Mouse (Mus musculus): ENCODE measurements at regions not wholly inside any gene's neighbourhood (a gene's known extent, or its start where the extent isn't known, plus 50 kb on each side); places are given as distances from the start of the nearest gene placed in this dataset.
"Not testable (repeated sequence)": the region's sequence is repeated elsewhere in the genome, so short reads cannot be mapped to it uniquely, and the experiment has no call there.

- H3K27me3 ChIP-seq (replicated peaks); H3K4me3 ChIP-seq (replicated peaks); H3K9ac ChIP-seq; H3K36me3 ChIP-seq; H3K4me2 ChIP-seq (replicated peaks); H3K9me3 ChIP-seq; ATAC-seq; H3K27ac ChIP-seq; H3K4me1 ChIP-seq (replicated peaks): not testable (repeated sequence)
- 93% methylated on average over 16 of the region's 16 CpGs for WGBS
These were observed 55.0 kb upstream of the Zfp990 start for GRCm38 (mm10) chr4:145455573-145455972.

DNA sequence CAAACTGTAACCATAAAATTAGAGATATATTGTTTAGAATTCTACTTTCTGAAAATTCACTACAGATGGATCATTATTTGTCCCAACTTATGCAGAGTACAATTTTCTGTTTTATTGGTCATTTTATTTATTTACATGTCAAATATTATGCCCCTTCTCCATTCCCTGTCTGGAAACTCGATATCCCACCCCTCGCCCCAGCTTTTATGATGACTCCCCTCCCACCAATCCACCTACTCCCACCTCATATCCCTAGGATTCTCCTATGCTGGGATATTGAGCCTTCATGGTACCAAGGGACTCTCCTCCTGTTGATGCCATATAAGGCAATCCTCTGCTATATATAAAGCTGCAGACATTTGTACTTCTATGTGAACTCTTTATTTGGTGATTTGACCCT, 62.0 kb upstream of the Zfp990 start:
- no peak for ATAC-seq
- Histone ChIP-seq H3K36me3 (no peaks in the 10 kb centered on the region), H3K4me1 (replicated peaks) (no peaks in the 10 kb centered on the region), H3K9me3 (0 out of 2 replicates have a peak, but pooled peaks cover 4% of the 10 kb centered on the region), H3K27me3 (replicated peaks) (no peaks in the 10 kb centered on the region), H3K4me3 (replicated peaks) (no peak overlapping the region), H3K4me2 (replicated peaks) (no peak overlapping the region), H3K9ac (no peak overlapping the region), H3K27ac (no peak overlapping the region)
- WGBS: 77% methylated on average over 2 of the region's 2 CpGs

GRCm38 (mm10) chr4:145436718-145437117, 73.8 kb upstream of the Zfp990 start:
- not testable (repeated sequence) for H3K4me2 ChIP-seq (replicated peaks); H3K4me1 ChIP-seq (replicated peaks); H3K9me3 ChIP-seq; H3K27ac ChIP-seq; H3K36me3 ChIP-seq; H3K4me3 ChIP-seq (replicated peaks); H3K9ac ChIP-seq; H3K27me3 ChIP-seq (replicated peaks); ATAC-seq
- WGBS: 80% methylated on average over 1 of the region's 1 CpGs

- Histone ChIP-seq H3K9ac (no peak overlapping the region), H3K4me2 (replicated peaks) (no peak overlapping the region), H3K36me3 (no peaks in the 10 kb centered on the region), H3K27me3 (replicated peaks) (no peaks in the 10 kb centered on the region), H3K9me3 (peaks cover 3% of the 10 kb centered on the region; the same call in 1 of the 2 replicates), H3K4me1 (replicated peaks) (no peaks in the 10 kb centered on the region), H3K4me3 (replicated peaks) (no peak overlapping the region), H3K27ac (no peak overlapping the region)
- 84% methylated on average over 1 of the region's 1 CpGs for WGBS
- no peak for ATAC-seq
These were observed 76.0 kb upstream of the Zfp990 start for GRCm38 (mm10) chr4:145434519-145434918.

GRCm38 (mm10) chr4:145434071-145434470, 76.5 kb upstream of the Zfp990 start:
- H3K36me3 ChIP-seq: no peaks in the 10 kb centered on the region
- H3K9me3 ChIP-seq: peaks cover 3% of the 10 kb centered on the region; the same call in 1 of the 2 replicates
- WGBS: 67% methylated on average over 6 of the region's 6 CpGs
- no peaks in the 10 kb centered on the region for H3K27me3 ChIP-seq (replicated peaks)
- no peak overlapping the region for H3K4me3 ChIP-seq (replicated peaks)
- no peak overlapping the region for H3K27ac ChIP-seq
- H3K4me2 ChIP-seq (replicated peaks): no peak overlapping the region
- H3K9ac ChIP-seq: no peak overlapping the region
- H3K4me1 ChIP-seq (replicated peaks): no peaks in the 10 kb centered on the region
- ATAC-seq: no peak

DNA sequence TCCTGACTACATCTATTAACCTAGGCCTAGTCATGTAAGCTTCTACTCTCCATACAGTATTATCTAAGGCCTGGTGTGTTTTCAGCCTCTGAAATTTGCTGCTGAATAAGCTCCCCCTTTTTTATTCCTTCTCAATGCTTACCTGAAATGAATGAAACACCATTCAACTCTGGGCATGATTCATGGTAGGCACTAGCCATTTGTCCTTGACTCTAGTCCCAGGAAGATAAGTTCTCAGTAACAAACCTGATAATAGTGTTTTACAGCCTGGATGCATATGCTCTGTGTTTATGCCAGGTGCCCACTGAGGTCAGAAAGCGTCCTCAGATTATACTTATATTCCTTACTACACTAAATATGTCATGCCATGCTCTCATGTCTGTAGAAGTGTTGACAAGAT, 77.3 kb upstream of the Zfp990 start:
- not testable (repeated sequence) for H3K4me2 ChIP-seq (replicated peaks); H3K9ac ChIP-seq; H3K36me3 ChIP-seq; H3K27me3 ChIP-seq (replicated peaks); H3K4me3 ChIP-seq (replicated peaks); H3K27ac ChIP-seq; H3K4me1 ChIP-seq (replicated peaks); ATAC-seq; H3K9me3 ChIP-seq
- WGBS: 39% methylated on average over 1 of the region's 1 CpGs

GRCm38 (mm10) chr4:145431910-145432765, 78.4 kb upstream of the Zfp990 start:
- H3K9me3 ChIP-seq: peaks cover 3% of the 10 kb centered on the region; the same call in 1 of the 2 replicates
- H3K9ac ChIP-seq: no peak overlapping the region
- no peaks in the 10 kb centered on the region for H3K36me3 ChIP-seq
- H3K27ac ChIP-seq: no peak overlapping the region
- no peaks in the 10 kb centered on the region for H3K27me3 ChIP-seq (replicated peaks)
- no peak overlapping the region for H3K4me2 ChIP-seq (replicated peaks)
- 70% methylated on average over 8 of the region's 8 CpGs for WGBS
- H3K4me1 ChIP-seq (replicated peaks): no peaks in the 10 kb centered on the region
- no peak for ATAC-seq
- no peak overlapping the region for H3K4me3 ChIP-seq (replicated peaks)

DNA sequence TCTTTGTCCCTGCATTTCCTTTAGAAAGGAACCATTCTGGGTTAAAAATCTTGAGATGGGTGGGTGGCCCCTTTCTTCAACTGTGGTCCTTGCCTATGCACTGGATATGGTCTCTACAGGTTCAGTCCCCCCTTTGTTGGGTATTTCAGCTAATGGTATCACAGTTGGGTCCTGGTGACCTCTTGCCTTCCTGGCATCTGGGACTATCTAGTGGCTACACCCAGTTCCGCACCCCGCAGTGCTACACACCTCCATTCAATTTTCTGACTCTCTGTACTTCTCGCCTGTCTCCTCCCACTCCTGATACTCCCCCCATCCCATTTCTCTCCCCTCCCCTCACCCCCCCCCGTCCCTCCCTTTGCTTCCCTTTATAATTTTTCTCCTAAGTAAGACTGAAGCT, 92.7 kb upstream of the Zfp990 start:
- H3K4me3 ChIP-seq (replicated peaks); H3K9me3 ChIP-seq; H3K27ac ChIP-seq; ATAC-seq; H3K9ac ChIP-seq; H3K27me3 ChIP-seq (replicated peaks); H3K36me3 ChIP-seq; H3K4me2 ChIP-seq (replicated peaks); H3K4me1 ChIP-seq (replicated peaks): not testable (repeated sequence)
- 59% methylated on average over 4 of the region's 4 CpGs for WGBS

DNA sequence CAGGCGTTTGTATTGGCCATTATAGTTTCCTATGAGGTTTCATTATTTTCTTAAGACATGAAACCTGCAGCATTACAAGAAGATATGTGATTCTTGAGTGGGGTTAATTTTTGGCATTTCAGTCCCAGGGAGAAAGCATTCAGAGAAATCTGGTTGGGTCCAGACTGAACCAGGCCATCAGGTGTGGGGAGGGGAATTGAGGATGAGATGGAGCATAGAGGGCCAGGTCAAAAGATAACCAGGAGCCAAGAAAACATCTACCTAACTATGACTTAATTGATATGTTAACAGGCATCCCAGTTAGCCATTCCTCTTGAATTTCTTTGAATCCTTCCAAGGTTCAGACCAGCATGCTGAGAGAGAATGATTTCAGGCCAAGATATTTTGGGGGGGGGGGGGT, 96.2 kb upstream of the Tnfrsf8 start:
- no peak for ATAC-seq
- Histone ChIP-seq H3K9ac (no peak overlapping the region), H3K27me3 (replicated peaks) (no peaks in the 10 kb centered on the region), H3K4me1 (replicated peaks) (no peaks in the 10 kb centered on the region), H3K9me3 (no peaks in the 10 kb centered on the region), H3K27ac (no peak overlapping the region), H3K4me3 (replicated peaks) (no peak overlapping the region), H3K4me2 (replicated peaks) (no peak overlapping the region), H3K36me3 (no peaks in the 10 kb centered on the region)
- WGBS: 45% methylated on average over 1 of the region's 1 CpGs

DNA sequence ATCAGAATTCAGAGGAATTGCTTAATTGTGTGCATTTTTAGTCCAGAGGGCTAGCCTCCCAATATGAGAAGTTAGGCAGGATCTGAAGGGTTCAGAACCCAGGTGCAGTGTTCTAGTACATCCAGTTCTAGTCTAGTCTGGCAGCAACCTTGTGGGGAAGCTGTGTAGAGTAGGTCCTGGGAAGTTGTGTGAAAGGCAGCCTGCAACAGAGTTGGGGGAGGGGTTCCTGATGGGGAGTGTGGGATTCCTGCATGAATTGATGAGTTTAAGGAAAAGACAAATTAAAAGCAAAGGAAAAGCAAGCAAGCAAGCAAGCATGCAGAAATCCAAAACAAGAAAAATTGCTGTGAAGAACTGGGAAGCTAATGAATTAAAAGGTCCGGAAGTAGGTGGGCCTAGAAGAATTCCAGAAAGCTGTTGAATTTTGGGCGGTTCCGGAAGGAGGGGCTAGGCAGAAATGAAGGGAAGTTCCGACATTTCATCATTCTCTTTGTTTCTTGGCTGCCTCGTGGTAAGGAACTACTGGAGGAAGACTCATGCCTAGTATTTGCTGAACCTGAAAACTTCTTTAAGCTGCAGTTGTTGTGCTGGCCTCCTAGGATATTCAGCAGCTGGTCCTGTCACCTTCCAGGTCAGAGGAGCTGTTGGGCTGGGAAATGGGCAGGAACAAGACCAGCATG, 95.0 kb upstream of the Tnfrsf8 start:
- no peaks in the 10 kb centered on the region for H3K36me3 ChIP-seq
- 82% methylated on average over 5 of the region's 5 CpGs for WGBS
- no peak overlapping the region for H3K4me2 ChIP-seq (replicated peaks)
- H3K9me3 ChIP-seq: no peaks in the 10 kb centered on the region
- no peaks in the 10 kb centered on the region for H3K27me3 ChIP-seq (replicated peaks)
- H3K4me1 ChIP-seq (replicated peaks): no peaks in the 10 kb centered on the region
- H3K27ac ChIP-seq: no peak overlapping the region
- no peak overlapping the region for H3K4me3 ChIP-seq (replicated peaks)
- H3K9ac ChIP-seq: no peak overlapping the region
- no peak for ATAC-seq

GRCm38 (mm10) chr4:145406050-145406449, 91.1 kb upstream of the Tnfrsf8 start:
- 46% methylated on average over 1 of the region's 1 CpGs for WGBS

GRCm38 (mm10) chr4:145404230-145404629, 89.3 kb upstream of the Tnfrsf8 start:
- H3K4me2 ChIP-seq (replicated peaks); H3K36me3 ChIP-seq; H3K27ac ChIP-seq; H3K9ac ChIP-seq; H3K9me3 ChIP-seq; H3K4me3 ChIP-seq (replicated peaks); H3K27me3 ChIP-seq (replicated peaks); ATAC-seq; H3K4me1 ChIP-seq (replicated peaks): not testable (repeated sequence)
- WGBS: 69% methylated on average over 6 of the region's 6 CpGs

More at GRCm38 (mm10) chr4:145406050-145406449, 91.1 kb upstream of the Tnfrsf8 start:
- not testable (repeated sequence) for H3K36me3 ChIP-seq; H3K4me1 ChIP-seq (replicated peaks); H3K9me3 ChIP-seq; ATAC-seq; H3K4me2 ChIP-seq (replicated peaks); H3K4me3 ChIP-seq (replicated peaks); H3K9ac ChIP-seq; H3K27me3 ChIP-seq (replicated peaks); H3K27ac ChIP-seq

DNA sequence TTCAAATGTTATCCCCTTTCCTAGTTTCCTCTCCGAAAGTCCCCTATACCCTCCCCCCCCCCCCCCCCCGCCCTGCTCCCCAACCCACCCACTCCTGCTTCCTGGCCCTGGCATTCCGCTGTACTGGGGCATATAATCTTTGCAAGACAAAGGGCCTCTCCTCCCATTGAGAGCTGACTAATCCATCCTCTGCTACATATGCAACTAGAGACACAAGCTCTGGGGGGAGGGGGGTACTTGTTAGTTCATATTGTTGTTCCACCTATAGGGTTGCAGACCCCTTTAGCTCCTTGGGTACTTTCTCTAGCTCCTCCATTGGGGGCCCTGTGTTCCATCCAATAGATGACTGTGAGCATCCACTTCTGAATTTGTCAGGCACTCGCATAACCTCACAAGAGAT, 63.9 kb upstream of the Tnfrsf8 start:
- not testable (repeated sequence) for H3K4me1 ChIP-seq (replicated peaks); H3K36me3 ChIP-seq; H3K27me3 ChIP-seq (replicated peaks); H3K9ac ChIP-seq; H3K27ac ChIP-seq; H3K4me3 ChIP-seq (replicated peaks); ATAC-seq; H3K9me3 ChIP-seq; H3K4me2 ChIP-seq (replicated peaks)
- WGBS: 96% methylated on average over 1 of the region's 4 CpGs
